Mouse (Mus musculus) heart, embryonic 11.5 days (tissue): ENCODE measurements at regions not wholly inside any gene's neighbourhood (a gene's known extent, or its start where the extent isn't known, plus 50 kb on each side); places are given as distances from the start of the nearest gene placed in this dataset.

ENCODE experiments used
- ATAC-seq: fragments of 200-750 bp; cut with Nextera tagmentation; replicated peaks from 2 replicates; pipeline ENCODE4 v1.8.0; 2017; ENCODE audit warnings: moderate library complexity; ENCODE audit not compliant: insufficient number of reproducible peaks, low FRiP score, low TSS enrichment
- H3K27ac ChIP-seq: fragments of 300-500 bp; sonication (generic); 2 replicates; pipeline ENCODE4 v1.5.1; 2014; ENCODE audit warnings: mild to moderate bottlenecking, low read depth, low read length
- H3K27me3 ChIP-seq: fragments of 300-500 bp; sonication (generic); 2 replicates; pipeline ENCODE4 v1.6.1; 2014; ENCODE audit warnings: mild to moderate bottlenecking, low read length, mixed read lengths; ENCODE audit not compliant: control insufficient read depth, insufficient read depth
- H3K36me3 ChIP-seq: fragments of 300-500 bp; sonication (generic); 2 replicates; pipeline ENCODE4 v1.6.1; 2014; ENCODE audit warnings: mild to moderate bottlenecking, low read length, moderate library complexity, mixed read lengths; ENCODE audit not compliant: control insufficient read depth, insufficient read depth
- H3K4me1 ChIP-seq: fragments of 300-500 bp; sonication (generic); 2 replicates; pipeline ENCODE4 v1.6.1; 2014; ENCODE audit warnings: low read length; ENCODE audit not compliant: control insufficient read depth, insufficient read depth
- H3K4me2 ChIP-seq: fragments of 300-500 bp; sonication (generic); 2 replicates; pipeline ENCODE4 v1.6.1; 2014; ENCODE audit warnings: mild to moderate bottlenecking, moderate library complexity
- H3K4me3 ChIP-seq: fragments of 300-500 bp; sonication (generic); 2 replicates; pipeline ENCODE4 v1.5.1; 2014; ENCODE audit warnings: low read depth, low read length
- H3K9ac ChIP-seq: fragments of 300-500 bp; sonication (generic); 2 replicates; pipeline ENCODE4 v1.6.1; 2014; ENCODE audit warnings: mild to moderate bottlenecking, low read depth, low read length, moderate library complexity
- H3K9me3 ChIP-seq: fragments of 300-500 bp; sonication (generic); replicated peaks from 2 replicates; pipeline ENCODE4 v1.6.1; 2016; ENCODE audit warnings: low read length; ENCODE audit not compliant: control insufficient read depth
- WGBS: fragments of 180-500 bp; shearing (Covaris S2); extraction: QIAGEN DNeasy Blood & Tissue Kit; methylation state at CpG from one replicate; pipeline ENCODE4 v1.1.7; 2014; ENCODE audit not compliant: insufficient replicate concordance; 5-methylcytosine and 5-hydroxymethylcytosine counted together

DNA sequence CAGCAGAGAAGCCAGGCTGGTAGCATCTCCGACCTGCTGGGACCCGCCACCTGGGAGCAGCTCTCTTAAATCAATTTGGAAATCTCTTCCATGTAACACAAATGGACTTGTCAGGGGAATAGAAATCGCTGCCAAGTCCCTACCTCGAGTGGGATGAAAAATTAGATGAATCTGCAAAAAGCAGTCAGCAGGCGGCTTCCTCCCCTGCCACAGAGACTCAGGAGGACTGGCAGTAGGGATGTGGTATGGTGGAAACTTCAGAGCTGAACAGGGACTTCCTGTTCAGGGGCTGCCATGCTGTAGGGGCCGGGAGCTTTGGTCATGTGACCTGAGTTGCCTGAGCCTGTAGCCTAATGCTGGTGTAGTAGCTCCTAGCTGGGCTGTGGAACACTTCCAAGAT lies 379.1 kb downstream of the Tbc1d22a start:
- Histone ChIP-seq H3K4me1 (no peaks in the 10 kb centered on the region; the same call in 1 of the 2 replicates), H3K36me3 (no peaks in the 10 kb centered on the region), H3K27me3 (no peaks in the 10 kb centered on the region), H3K9ac (no peak overlapping the region), H3K27ac (no peak overlapping the region), H3K4me2 (no peak overlapping the region), H3K9me3 (no peaks in the 10 kb centered on the region), H3K4me3 (no peak overlapping the region)
- ATAC-seq: no peak
- 64% methylated on average over 6 of the region's 6 CpGs for WGBS

DNA sequence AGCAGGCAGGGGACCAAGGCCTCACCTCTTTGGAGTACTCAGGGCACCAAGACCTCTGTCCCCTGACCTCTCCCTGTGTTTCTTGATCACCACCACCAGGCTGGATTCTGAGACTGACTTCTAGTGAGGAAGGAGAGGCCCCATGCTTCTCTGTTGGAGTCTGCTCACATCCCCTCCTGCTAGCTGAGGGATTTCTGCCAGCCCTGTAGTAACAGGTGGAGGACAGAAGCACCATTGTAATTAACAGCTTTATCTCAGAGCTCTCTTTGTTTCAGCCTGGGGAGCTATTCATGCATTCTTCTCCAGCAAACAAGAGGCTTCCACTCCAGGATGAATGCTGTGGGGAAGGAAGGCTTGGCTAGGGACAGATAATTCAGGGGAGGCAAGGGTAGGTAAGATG lies 392.2 kb downstream of the Tbc1d22a start:
- H3K9ac ChIP-seq: no peak overlapping the region
- no peak for ATAC-seq
- no peak overlapping the region for H3K4me2 ChIP-seq
- H3K27ac ChIP-seq: no peak overlapping the region
- no peaks in the 10 kb centered on the region for H3K9me3 ChIP-seq
- no peaks in the 10 kb centered on the region for H3K36me3 ChIP-seq
- H3K4me1 ChIP-seq: no peaks in the 10 kb centered on the region
- no peaks in the 10 kb centered on the region for H3K27me3 ChIP-seq
- no peak overlapping the region for H3K4me3 ChIP-seq

DNA sequence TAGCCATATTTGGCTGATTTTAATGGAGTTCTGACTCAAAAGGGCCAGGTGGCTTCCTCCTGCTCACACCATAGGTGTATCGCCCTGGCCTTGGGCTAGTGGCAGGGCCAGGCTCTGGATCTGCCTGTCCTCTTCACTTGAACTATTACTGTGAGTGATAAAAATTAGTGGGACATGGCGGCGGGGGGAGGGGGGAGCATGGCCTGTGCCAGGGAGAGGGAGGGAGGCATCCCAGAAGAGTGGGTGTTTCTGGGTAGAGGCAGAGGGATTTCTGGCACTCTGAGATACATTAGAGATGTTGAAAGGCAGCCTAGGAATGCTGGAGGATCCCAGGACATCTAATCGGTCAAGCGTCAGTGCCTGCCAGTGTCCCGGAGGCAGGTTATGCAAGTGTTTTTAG lies 395.4 kb downstream of the Tbc1d22a start:
- Histone ChIP-seq H3K9me3 (no peaks in the 10 kb centered on the region), H3K9ac (no peak overlapping the region), H3K4me1 (no peaks in the 10 kb centered on the region), H3K36me3 (no peaks in the 10 kb centered on the region), H3K4me3 (no peak overlapping the region), H3K27ac (no peak overlapping the region), H3K4me2 (no peak overlapping the region), H3K27me3 (no peaks in the 10 kb centered on the region)
- no peak for ATAC-seq
- 57% methylated on average over 6 of the region's 6 CpGs for WGBS

DNA sequence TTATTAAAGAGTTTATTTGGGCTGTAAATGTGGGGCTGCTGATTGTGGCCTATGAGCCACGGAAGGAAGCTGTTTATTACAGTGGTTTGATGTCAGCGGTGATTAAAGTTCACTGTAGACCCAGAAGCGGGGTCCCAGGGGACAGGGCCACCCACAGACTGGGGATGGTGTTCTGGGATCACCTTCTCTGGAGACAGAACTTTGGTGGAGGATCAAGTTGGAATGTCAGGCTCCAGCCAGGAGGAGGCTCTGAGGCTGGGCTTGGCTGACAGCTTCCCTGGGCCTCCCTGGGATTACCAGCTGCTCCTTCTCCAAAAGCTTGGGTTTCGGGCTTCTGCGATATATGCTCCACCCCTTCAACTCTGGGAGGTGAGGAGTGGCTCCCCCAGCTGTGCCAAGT lies 417.1 kb downstream of the Tbc1d22a start:
- H3K9me3 ChIP-seq: no peaks in the 10 kb centered on the region
- no peak overlapping the region for H3K4me2 ChIP-seq
- no peak overlapping the region for H3K9ac ChIP-seq
- 72% methylated on average over 5 of the region's 5 CpGs for WGBS
- H3K27ac ChIP-seq: no peak overlapping the region
- no peaks in the 10 kb centered on the region for H3K27me3 ChIP-seq
- H3K4me3 ChIP-seq: no peak overlapping the region
- no peaks in the 10 kb centered on the region for H3K4me1 ChIP-seq
- H3K36me3 ChIP-seq: no peaks in the 10 kb centered on the region
- ATAC-seq: no peak

DNA sequence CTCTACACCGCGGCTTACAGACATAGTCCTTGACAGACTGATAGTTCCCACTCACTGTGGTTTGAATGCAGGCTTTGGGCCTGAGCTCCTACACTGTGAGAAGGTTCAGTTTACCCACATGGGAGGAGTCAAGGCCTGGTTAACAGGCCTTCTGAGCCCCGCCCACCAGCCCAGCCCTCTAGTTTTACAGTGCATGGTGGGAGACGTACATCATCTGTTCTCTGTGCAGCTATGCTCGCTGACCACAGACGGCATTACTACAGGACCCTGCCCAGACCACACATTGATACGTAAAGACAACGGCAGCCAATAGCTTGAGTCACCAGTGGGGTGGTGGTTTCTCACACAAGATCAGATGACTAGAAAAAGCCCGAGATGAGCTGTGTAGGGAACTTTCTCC lies 431.0 kb downstream of the Tbc1d22a start:
- WGBS: 67% methylated on average over 9 of the region's 9 CpGs
- no peaks in the 10 kb centered on the region for H3K4me1 ChIP-seq
- no peak overlapping the region for H3K4me3 ChIP-seq
- H3K4me2 ChIP-seq: no peak overlapping the region
- H3K27ac ChIP-seq: no peak overlapping the region
- no peak overlapping the region for H3K9ac ChIP-seq
- H3K9me3 ChIP-seq: no peaks in the 10 kb centered on the region
- H3K36me3 ChIP-seq: no peaks in the 10 kb centered on the region
- H3K27me3 ChIP-seq: no peaks in the 10 kb centered on the region
- no peak for ATAC-seq

DNA sequence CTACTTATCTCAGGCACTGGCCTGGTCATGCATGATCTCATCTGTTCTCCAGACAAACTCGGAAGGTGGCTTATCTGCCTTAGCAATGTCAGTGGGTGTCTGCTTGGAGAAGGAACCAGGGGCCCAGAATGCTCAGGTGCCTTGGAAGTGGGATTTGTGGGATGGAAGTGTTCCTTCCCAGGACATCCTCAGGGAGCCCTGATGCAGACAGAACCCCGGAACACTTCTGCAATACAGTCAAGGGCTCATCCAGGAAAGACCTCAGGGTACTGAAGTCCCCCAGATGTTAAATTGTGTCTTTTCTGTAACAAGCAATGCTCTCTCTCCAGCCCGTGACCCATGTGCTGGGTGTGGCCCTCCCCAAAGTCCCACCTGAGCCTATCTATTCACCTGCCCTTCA lies 433.9 kb downstream of the Tbc1d22a start:
- Histone ChIP-seq H3K4me1 (no peaks in the 10 kb centered on the region), H3K36me3 (no peaks in the 10 kb centered on the region), H3K9ac (no peak overlapping the region), H3K27ac (no peak overlapping the region), H3K4me3 (no peak overlapping the region), H3K4me2 (no peak overlapping the region), H3K9me3 (no peaks in the 10 kb centered on the region), H3K27me3 (no peaks in the 10 kb centered on the region)
- no peak for ATAC-seq
- 66% methylated on average over 3 of the region's 3 CpGs for WGBS

DNA sequence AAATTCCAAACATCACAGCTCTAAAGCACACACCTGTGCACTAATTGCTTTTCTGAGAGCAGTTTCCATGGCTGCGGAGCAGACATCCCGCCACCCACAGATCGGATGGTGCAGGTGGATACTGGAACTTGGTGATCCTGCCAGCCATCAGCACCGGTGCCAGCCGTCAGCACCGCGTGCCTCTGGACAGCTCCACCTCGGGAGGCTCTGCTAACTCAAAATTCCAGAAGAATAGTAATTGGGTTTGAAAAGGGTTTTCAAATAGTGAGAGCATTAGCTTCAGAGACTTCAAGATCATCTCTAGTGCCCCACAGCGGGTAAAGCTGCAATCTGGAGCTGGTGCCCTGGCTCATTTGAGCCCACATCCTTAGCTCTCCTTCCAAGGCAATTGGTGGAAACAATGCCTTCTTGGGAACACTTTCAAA lies 458.8 kb downstream of the Tbc1d22a start:
- Histone ChIP-seq H3K9ac (no peak overlapping the region), H3K27ac (no peak overlapping the region), H3K36me3 (no peaks in the 10 kb centered on the region), H3K4me3 (no peak overlapping the region), H3K4me1 (no peaks in the 10 kb centered on the region), H3K9me3 (no peaks in the 10 kb centered on the region), H3K27me3 (no peaks in the 10 kb centered on the region), H3K4me2 (no peak overlapping the region)
- 32% methylated on average over 9 of the region's 9 CpGs for WGBS
- ATAC-seq: no peak

DNA sequence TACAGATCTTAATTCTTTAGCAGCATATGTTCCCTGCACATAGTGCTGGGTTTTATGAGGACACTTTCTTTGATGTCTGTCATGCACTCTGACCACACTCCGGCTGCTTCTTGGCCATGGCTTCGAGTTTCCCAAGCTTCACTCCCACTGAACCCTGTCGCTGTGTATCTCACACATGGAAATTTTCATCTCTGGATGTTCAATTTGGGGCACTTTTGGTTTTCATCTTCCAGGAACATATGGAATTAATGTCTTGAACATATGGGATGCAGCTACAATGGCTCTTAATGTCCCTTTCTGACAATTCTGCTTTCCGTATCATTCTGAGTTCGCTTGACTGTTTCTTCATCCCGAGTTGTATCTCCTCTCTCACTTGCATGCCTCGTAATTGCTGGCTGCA lies 462.8 kb downstream of the Tbc1d22a start:
- Histone ChIP-seq H3K4me1 (0 out of 2 replicates have a peak, but pooled peaks cover 4% of the 10 kb centered on the region), H3K27me3 (no peaks in the 10 kb centered on the region), H3K36me3 (no peaks in the 10 kb centered on the region), H3K9me3 (no peaks in the 10 kb centered on the region), H3K4me3 (no peak overlapping the region), H3K9ac (no peak overlapping the region), H3K27ac (no peak overlapping the region), H3K4me2 (no peak overlapping the region)
- WGBS: 85% methylated on average over 7 of the region's 7 CpGs
- ATAC-seq: no peak

DNA sequence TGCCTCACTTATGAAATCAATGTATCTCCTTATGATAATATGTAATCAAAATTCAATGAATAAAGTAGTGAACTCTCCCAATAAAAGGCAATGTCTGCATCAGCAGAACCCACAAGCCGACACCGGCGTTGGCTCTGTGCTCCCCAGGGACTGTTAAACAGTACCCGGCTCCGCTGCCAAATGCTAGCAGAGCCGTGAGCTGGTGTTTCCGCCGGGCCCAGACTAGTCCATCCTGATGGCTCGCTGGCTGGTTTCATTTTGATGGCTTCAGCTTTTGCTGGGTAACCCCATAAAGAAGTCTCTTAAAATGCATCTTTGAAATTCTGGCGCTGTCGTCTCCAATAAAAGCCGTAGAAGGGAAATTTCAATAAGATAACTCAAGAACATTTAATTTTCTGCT lies 468.8 kb downstream of the Tbc1d22a start:
- Histone ChIP-seq H3K27me3 (no peaks in the 10 kb centered on the region), H3K4me1 (0 out of 2 replicates have a peak, but pooled peaks cover 4% of the 10 kb centered on the region), H3K36me3 (no peaks in the 10 kb centered on the region), H3K9ac (no peak overlapping the region), H3K9me3 (no peaks in the 10 kb centered on the region), H3K4me2 (no peak overlapping the region), H3K27ac (no peak overlapping the region), H3K4me3 (no peak overlapping the region)
- no peak for ATAC-seq
- WGBS: 88% methylated on average over 12 of the region's 12 CpGs
